Mouse (Mus musculus) heart, embryonic 14.5 days (tissue): ENCODE measurements around the gene Zfp54. TPM values are rescaled to one million over a fixed set of nuclear protein-coding genes. Genes with fewer than 3 reads are reported as not detected.
A peak's percentile ranks its signal among the peaks of the same experiment; 100 is the strongest.
"Not testable (repeated sequence)": the region's sequence is repeated elsewhere in the genome, so short reads cannot be mapped to it uniquely, and the experiment has no call there.

Source experiments
- ATAC-seq: fragments of 200-750 bp; cut with Nextera tagmentation; 2 replicates; pipeline ENCODE4 v1.8.0; 2017; ENCODE audit warnings: low read depth, moderate TSS enrichment; ENCODE audit not compliant: insufficient number of reproducible peaks, insufficient read depth, low FRiP score
- H3K27ac ChIP-seq, 2 experiments: fragments of 200-500 bp in 1 of 2; fragments of 300-500 bp in 1 of 2; sonication (generic) in 1 of 2; replicated peaks in 1 of 2; 2 replicates each; pipeline ENCODE4 v1.5.1; 2012 to 2014; ENCODE audit warnings: low read depth in 2 of 2, low read length in 2 of 2, control low read depth in 1 of 2, mild to moderate bottlenecking in 1 of 2, mixed read lengths in 1 of 2; ENCODE audit not compliant: control insufficient read depth in 1 of 2, insufficient read depth in 1 of 2
- H3K27me3 ChIP-seq: fragments of 300-500 bp; sonication (generic); 2 replicates; pipeline ENCODE4 v1.6.1; 2014; ENCODE audit warnings: mild to moderate bottlenecking, low read length, control low read depth; ENCODE audit not compliant: control insufficient read depth, insufficient read depth
- H3K36me3 ChIP-seq: fragments of 300-500 bp; sonication (generic); 2 replicates; pipeline ENCODE4 v1.6.1; 2014; ENCODE audit warnings: mild to moderate bottlenecking, control low read depth, low read length, mixed read lengths; ENCODE audit not compliant: control insufficient read depth, insufficient read depth
- H3K4me1 ChIP-seq, 2 experiments: fragments of 200-500 bp in 1 of 2; fragments of 300-500 bp in 1 of 2; sonication (generic) in 1 of 2; 2 replicates each; pipeline ENCODE4 v1.6.1; 2012 to 2014; ENCODE audit warnings: low read length in 2 of 2, control low read depth in 1 of 2, mixed read lengths in 1 of 2; ENCODE audit not compliant: control insufficient read depth in 2 of 2, insufficient read depth in 2 of 2
- H3K4me2 ChIP-seq: fragments of 300-500 bp; sonication (generic); 2 replicates; pipeline ENCODE4 v1.6.1; 2014; ENCODE audit warnings: mild to moderate bottlenecking, low read length
- H3K4me3 ChIP-seq, 2 experiments: fragments of 200-500 bp in 1 of 2; fragments of 300-500 bp in 1 of 2; sonication (generic) in 1 of 2; 2 replicates each; pipeline ENCODE4 v1.5.1; 2012 to 2014; ENCODE audit warnings: low read length in 2 of 2, mild to moderate bottlenecking in 2 of 2, control low read depth in 1 of 2, low read depth in 1 of 2, moderate library complexity in 1 of 2; ENCODE audit not compliant: control insufficient read depth in 1 of 2, insufficient read depth in 1 of 2
- H3K9ac ChIP-seq: fragments of 300-500 bp; sonication (generic); 2 replicates; pipeline ENCODE4 v1.6.1; 2014; ENCODE audit warnings: mild to moderate bottlenecking, low read length
- H3K9me3 ChIP-seq: fragments of 300-500 bp; sonication (generic); 2 replicates; pipeline ENCODE4 v1.6.1; 2016; ENCODE audit warnings: low read length, control low read depth; ENCODE audit not compliant: control insufficient read depth
- WGBS: fragments of 180-500 bp; shearing (Covaris S2); extraction: QIAGEN DNeasy Blood & Tissue Kit; methylation state at CpG from one replicate; pipeline ENCODE4 v1.1.7; 2014; 5-methylcytosine and 5-hydroxymethylcytosine counted together
- polyA plus RNA-seq: library from polyadenylated mRNA; unstranded; fragments of >200 nt; fragmentation: Nextera tagmentation; extraction: Ambion mirVana; gene quantifications from 2 replicates; pipeline ENCODE4 v1.2.1, GENCODE M21; 2014

Zfp54 gene
- polyA plus RNA-seq, 1 experiment from 2014 or later: 4.0 TPM

DNA sequence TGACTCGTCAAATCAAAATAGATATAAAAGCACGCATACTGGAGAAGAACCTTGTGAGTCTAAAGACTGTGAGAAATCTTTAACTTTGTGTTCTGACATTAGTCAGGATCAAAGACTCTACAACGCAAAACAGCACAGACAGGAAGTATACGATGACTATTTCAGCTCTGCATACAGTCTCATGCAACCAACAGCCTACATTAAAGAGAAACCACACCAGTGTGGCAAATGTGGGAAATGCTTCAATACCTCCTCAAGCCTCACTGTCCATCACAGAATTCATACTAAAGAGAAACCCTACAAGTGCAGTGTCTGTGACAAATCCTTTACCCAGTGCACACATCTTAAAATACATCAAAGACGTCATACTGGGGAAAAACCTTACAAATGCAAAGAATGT, 40.5 kb downstream of the Zfp54 start:
- Histone ChIP-seq H3K4me2 (no peak overlapping the region), H3K27me3 (no peaks in the 10 kb centered on the region), H3K36me3 (peaks cover 60% of the 10 kb centered on the region), H3K9ac (no peak overlapping the region), H3K4me1 (no peaks in the 10 kb centered on the region), H3K27ac (no peak overlapping the region), H3K9me3 (no peaks in the 10 kb centered on the region), H3K4me3 (no peak overlapping the region)
- 91% methylated on average over 5 of the region's 5 CpGs for WGBS
- ATAC-seq: no peak

DNA sequence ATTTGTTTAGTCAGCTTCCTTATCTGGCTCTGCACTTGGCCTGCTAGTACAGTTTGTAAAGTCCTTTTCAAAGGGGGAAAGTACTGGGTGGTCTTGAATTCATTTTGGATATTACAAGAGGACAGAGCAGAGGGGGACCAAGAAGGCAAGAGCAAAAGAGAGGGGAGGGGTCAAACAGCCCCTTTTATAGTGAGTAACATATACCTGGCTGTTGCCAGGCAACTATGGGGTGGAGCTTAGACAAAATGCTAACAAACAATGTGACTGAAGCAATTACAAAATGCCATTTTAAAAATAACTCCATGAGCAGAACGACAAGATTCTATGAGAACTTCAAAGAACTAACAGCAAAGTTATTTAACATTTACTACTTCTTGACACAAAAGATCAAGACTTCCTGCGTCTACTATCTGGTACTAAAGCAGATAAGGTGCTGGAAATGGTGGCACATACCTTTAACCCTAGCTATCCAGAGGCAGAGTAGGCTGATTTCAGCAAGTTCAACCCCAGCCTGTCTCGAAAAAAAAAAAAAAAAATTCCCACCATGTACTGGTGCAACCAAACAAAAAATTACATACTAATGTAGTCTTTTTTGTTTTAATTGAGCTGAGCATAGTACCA, 49.1 kb downstream of the Zfp54 start:
- Histone ChIP-seq H3K9me3 (no peaks in the 10 kb centered on the region), H3K4me3 (no peak overlapping the region), H3K36me3 (no peaks in the 10 kb centered on the region), H3K4me2 (no peak overlapping the region), H3K9ac (no peak overlapping the region), H3K4me1 (peaks cover 0 to 11% of the 10 kb centered on the region in 2 experiments; a peak in 2 of 4 replicates), H3K27me3 (no peaks in the 10 kb centered on the region), H3K27ac (no peak overlapping the region)
- no peak for ATAC-seq
- 40% methylated on average over 3 of the region's 3 CpGs for WGBS

DNA sequence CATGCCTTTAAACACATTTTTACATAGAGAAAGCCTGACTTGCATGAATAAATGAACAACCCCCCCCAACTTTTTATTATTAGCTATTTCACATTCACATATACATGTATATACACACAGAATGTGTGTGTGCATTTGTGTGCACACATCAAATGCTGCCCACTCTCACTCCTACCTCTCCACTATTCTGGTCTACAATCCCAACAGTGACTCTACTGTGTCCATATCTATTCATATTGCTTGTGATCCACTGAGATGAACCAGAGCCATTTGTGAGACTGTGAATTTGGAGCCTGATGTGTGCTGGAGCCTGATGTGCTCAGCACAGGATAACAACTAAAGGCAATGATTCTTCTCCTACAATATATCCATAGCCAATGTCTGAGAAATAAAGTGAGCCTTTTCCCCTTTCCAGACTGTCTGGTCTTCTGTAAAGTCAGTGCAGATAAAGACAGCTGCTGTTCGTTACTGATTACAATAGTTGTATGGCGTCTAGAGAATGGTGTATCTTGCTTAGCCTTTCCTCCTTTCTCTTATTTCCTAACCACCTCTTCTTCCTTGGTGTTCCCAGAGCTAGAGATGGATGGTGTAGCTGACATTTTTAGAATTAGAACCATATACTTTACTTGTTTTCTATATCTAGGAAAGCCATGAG, 49.8 kb downstream of the Zfp54 start:
- no peak overlapping the region for H3K27ac ChIP-seq
- H3K9me3 ChIP-seq: no peaks in the 10 kb centered on the region
- no peak overlapping the region for H3K4me2 ChIP-seq
- no peaks in the 10 kb centered on the region for H3K27me3 ChIP-seq
- no peaks in the 10 kb centered on the region for H3K36me3 ChIP-seq
- 37% methylated on average over 2 of the region's 2 CpGs for WGBS
- ATAC-seq: no peak
- H3K4me3 ChIP-seq: no peak overlapping the region
- H3K9ac ChIP-seq: no peak overlapping the region
- H3K4me1 ChIP-seq: peaks cover 0 to 11% of the 10 kb centered on the region in 2 experiments; a peak in 2 of 4 replicates

DNA sequence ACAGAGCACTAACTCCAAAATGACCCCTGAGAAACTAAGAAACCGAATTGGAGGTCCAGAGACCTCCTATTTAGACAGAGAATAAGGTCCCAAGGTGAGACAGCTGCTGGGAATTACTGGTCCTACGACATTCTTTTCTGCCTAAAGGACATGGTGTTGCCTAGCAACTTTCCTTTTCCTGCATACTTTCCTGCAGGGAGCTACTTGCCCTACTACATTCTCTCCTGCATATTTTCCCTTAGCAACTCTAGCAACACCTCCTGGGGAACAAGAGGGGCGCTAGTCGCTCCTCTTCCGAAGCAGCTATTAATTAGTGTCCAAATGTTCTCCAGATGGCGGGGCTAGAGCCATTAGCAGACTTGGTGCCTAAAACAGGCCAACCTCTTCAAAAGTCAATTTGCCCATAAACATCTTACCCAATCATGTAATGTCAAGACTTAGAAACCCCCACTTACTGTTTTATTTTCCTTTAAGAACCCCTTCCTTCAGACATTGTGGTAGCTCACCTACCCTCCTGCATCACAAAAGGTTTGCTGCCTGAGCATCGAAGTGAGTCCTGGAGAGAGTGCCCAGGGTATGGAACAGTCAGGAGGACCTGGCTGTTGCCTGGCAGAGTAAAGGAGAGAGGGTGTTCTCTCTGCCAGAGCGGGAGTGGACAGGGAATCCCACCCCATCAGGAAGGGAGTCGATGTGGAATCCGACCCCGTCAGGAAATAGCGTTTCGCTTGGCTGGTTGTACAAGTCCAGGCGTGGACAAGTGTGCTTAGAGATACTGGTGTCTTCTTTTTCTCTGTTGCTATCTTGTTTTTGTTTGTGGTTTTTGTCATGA, 50.5 kb downstream of the Zfp54 start:
- no peaks in the 10 kb centered on the region for H3K36me3 ChIP-seq
- H3K27me3 ChIP-seq: no peaks in the 10 kb centered on the region
- no peaks in the 10 kb centered on the region for H3K9me3 ChIP-seq
- no peak overlapping the region for H3K9ac ChIP-seq
- H3K4me1 ChIP-seq: peaks cover 0 to 11% of the 10 kb centered on the region in 2 experiments; a peak in 2 of 4 replicates
- ATAC-seq: no peak
- H3K4me3 ChIP-seq: no peak overlapping the region
- H3K4me2 ChIP-seq: no peak overlapping the region
- no peak overlapping the region for H3K27ac ChIP-seq
- 28% methylated on average over 14 of the region's 14 CpGs for WGBS

DNA sequence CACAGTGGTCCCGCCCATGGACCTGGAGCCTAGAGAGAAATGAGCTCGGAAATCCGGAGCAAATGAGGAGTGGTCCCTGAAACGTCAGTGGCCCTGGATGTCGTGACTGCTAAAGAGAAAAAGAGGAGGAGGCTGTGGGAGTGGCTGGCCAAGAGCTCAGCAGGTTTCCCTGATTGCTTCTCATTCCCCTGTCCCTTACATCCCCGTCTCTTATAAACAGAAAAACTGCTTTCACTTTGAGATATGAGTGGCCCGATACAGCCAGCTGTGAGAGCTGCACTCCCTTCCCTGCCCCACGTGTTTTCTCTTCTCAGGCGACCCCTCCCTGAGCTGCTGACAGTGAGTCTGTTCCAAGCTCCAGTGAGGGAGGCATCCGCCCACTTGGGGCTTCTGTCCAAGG, 51.7 kb downstream of the Zfp54 start:
- not testable (repeated sequence) for H3K9ac ChIP-seq, H3K27me3 ChIP-seq, H3K36me3 ChIP-seq, ATAC-seq, H3K9me3 ChIP-seq, H3K27ac ChIP-seq
- peak overlapping the region in 1 of 2 experiments; percentile 18; a peak in 1 of 4 replicates for H3K4me3 ChIP-seq
- H3K4me2 ChIP-seq: peak overlapping the region; percentile 39; the same call in 1 of the 2 replicates
- peaks cover 0 to 11% of the 10 kb centered on the region in 2 experiments; a peak in 2 of 4 replicates for H3K4me1 ChIP-seq
- 0% methylated on average over 7 of the region's 10 CpGs for WGBS

DNA sequence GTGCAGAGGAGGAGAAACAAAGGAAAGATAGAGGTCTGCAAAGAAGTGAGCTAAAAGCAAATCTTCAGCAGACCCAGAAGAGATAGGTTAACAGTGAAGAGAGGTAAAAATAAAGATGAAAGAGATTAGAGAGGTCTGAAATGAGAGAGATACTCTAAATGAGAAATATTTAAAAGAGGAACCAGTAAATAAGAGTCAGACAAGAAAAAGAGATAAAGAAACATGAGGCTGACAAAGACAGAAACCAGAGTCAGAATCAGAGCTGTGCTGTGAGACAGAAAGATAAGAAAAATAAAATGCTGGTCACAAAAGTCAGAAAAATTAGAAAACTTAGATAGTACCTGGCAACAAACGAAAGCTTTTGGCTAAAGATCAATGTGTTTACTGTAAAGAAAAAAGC, 52.3 kb downstream of the Zfp54 start:
- not testable (repeated sequence) for H3K27me3 ChIP-seq, H3K4me3 ChIP-seq, H3K9ac ChIP-seq, H3K4me2 ChIP-seq, H3K27ac ChIP-seq, H3K36me3 ChIP-seq, ATAC-seq, H3K9me3 ChIP-seq
- H3K4me1 ChIP-seq: peaks cover 0 to 11% of the 10 kb centered on the region in 2 experiments; a peak in 2 of 4 replicates
- WGBS: 79% methylated on average over 1 of the region's 1 CpGs

DNA sequence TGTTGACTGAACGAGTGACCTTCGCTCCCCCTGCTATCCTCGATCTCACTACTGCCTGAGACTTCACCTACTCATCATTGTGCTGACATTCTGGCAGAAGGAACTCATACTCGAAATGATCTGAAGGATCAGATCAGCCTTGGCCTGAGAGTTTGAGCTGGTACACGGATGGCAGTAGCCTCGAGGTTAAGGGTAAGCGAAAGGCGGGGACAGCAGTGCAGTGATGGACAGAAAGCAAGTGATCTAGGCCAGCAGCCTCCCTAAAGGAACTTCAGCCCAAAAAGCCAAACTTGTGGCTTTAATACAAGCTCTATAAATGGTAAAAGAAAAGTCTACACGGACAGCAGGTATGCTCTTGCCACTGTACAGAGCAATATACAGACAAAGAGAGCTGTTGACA, 53.3 kb downstream of the Zfp54 start:
- not testable (repeated sequence) for H3K9ac ChIP-seq, H3K36me3 ChIP-seq

More for the DNA sequence above, 53.3 kb downstream of the Zfp54 start:
- H3K9me3 ChIP-seq, ATAC-seq, H3K27me3 ChIP-seq, H3K4me2 ChIP-seq, H3K4me3 ChIP-seq, H3K27ac ChIP-seq: not testable (repeated sequence)
- 67% methylated on average over 4 of the region's 9 CpGs for WGBS
- peaks cover 0 to 11% of the 10 kb centered on the region in 2 experiments; a peak in 2 of 4 replicates for H3K4me1 ChIP-seq
